Mouse (Mus musculus): ENCODE data around the gene Sorbs1.

GRCm38 (mm10) chr19:40451307-40451706, 62.3 kb downstream of the Sorbs1 start:
- TF ChIP-seq CTCF (IDR thresholded peaks at IDR 0.05; ENCODE audit: low read depth) = no peak
- TF ChIP-seq EP300 (IDR thresholded peaks at IDR 0.05; ENCODE audit: low read depth) = no peak
